Mouse (Mus musculus) C2C12 (cell line): ENCODE data around the gene Ptn.

Source experiments
- CTCF ChIP-seq: IDR thresholded peaks from one replicate; pipeline ENCODE4 v1.5.1; 2011; ENCODE audit not compliant: control insufficient read depth, insufficient read depth, insufficient read length
- MAX ChIP-seq: IDR thresholded peaks from one replicate; pipeline ENCODE4 v1.6.1; 2011; ENCODE audit warnings: mild to moderate bottlenecking, control low read depth
- USF1 ChIP-seq: IDR thresholded peaks from one replicate; pipeline ENCODE4 v1.6.1; 2011; ENCODE audit warnings: low read depth, mild to moderate bottlenecking, control low read depth, moderate library complexity

- TF ChIP-seq CTCF (no peak), MAX (no peak), USF1 (no peak)
These were observed 43.1 kb downstream of the Ptn start for GRCm38 (mm10) chr6:36766941-36767340.
